18 mouse cellular contexts compared by ENCODE assay signal in the genomic region with DNA sequence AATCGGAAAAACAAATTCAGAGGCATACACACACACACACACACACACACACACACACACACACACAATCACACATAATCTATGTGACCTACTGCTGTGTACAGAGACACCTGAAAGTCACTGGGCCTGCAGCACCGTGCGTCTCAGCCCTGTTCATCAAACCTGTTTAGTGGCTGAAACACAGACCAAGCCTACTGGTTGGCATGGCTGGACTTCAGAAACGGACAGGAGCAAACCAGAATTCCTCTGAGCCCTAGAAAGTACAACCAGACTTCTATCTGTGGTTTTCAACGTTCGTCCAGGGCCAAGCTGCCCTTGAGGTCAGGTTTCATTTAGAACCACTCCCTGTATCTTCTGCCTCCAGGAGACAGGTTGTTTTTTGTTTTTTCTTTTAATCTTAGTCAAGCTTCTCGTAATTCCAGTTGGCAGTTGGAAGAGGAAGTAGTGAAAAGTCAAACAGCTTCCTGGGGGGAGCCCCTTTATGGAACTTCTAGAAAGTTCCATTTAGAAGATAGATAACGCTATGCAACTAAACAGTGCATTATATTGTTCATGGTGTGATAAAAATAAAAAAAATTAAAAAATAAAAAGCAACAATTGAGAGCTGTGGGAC. TPM values are rescaled to one million over a fixed set of nuclear protein-coding genes. Genes with fewer than 3 reads are reported as not detected.
A peak's percentile ranks its signal among the peaks of the same experiment; 100 is the strongest.
DNase-seq lines count a peak whose midpoint lies in the region; ATAC-seq lines count a peak whose summit lies in the region.
"Had no signal": no experiment of that assay in that cellular context is flagged by ENCODE, and none has a peak within 500 bp of the region (broad histone marks: within the 10 kb centered on the region; RNA-seq: fewer than 3 reads in every experiment).

No protein-coding gene starts in this region.

- no peak for ATAC-seq in intestine, embryonic 16.5 days

- peak; percentile 16 for DNase-seq in CD4-positive helper T cell, adult 2 months (ENCODE audit: low read depth, low spot score)
- peak; percentile 92 for DNase-seq in MEL-GATA-1-ER (ENCODE audit: extremely low read depth, low read depth)
- DNase-seq in gastrocnemius, adult 8-10 months (ENCODE audit: low spot score in 2 of 2), result no peak
- DNase-seq in cerebellum, adult 11 months, result no peak
- no peak for DNase-seq in retina, postnatal 1 day
- DNase-seq in gastrocnemius, adult 18-20 months (ENCODE audit: low spot score), result no peak
- DNase-seq: cerebellum, adult 2 months; heart, adult 18-20 months; spleen, adult 18-20 months; thymus, adult 18-20 months had no signal

- 47% methylated on average over 8 of the region's 8 CpGs for WGBS in intestine, embryonic 16.5 days

- H3K36me3 ChIP-seq in intestine, embryonic 16.5 days (ENCODE audit: control insufficient read depth, insufficient read depth, low read length), result no peaks in the 10 kb centered on the region
- H3K36me3 ChIP-seq in megakaryocyte, embryonic 14.5 days (replicated peaks; ENCODE audit: low read length), result peaks cover 47% of the 10 kb centered on the region
- H3K36me3 ChIP-seq: embryonic facial prominence, embryonic 13.5 days; hindbrain, embryonic 15.5 days; kidney, embryonic 15.5 days; lung, embryonic 15.5 days had no signal

- no peak overlapping the region for H3K9ac ChIP-seq in intestine, embryonic 16.5 days (ENCODE audit: low read depth, low read length)
- H3K9ac ChIP-seq: embryonic facial prominence, embryonic 13.5 days; hindbrain, embryonic 15.5 days; kidney, embryonic 15.5 days; lung, embryonic 15.5 days had no signal

- H3K4me3 ChIP-seq in intestine, embryonic 16.5 days (ENCODE audit: low read length), result peak overlapping the region; percentile 12
- H3K4me3 ChIP-seq in megakaryocyte, embryonic 14.5 days (replicated peaks), result peak overlapping the region; percentile 89
- H3K4me3 ChIP-seq: embryonic facial prominence, embryonic 13.5 days; hindbrain, embryonic 15.5 days; kidney, embryonic 15.5 days; lung, embryonic 15.5 days had no signal

- H3K9me3 ChIP-seq in intestine, embryonic 16.5 days (ENCODE audit: control insufficient read depth, low read length), result no peaks in the 10 kb centered on the region
- no peaks in the 10 kb centered on the region for H3K9me3 ChIP-seq in megakaryocyte, embryonic 14.5 days
- H3K9me3 ChIP-seq: embryonic facial prominence, embryonic 13.5 days; hindbrain, embryonic 15.5 days; kidney, embryonic 15.5 days; lung, embryonic 15.5 days had no signal

- H3K4me2 ChIP-seq in intestine, embryonic 16.5 days (ENCODE audit: low read depth, low read length), result peak overlapping the region; percentile 20; the same call in 1 of the 2 replicates
- H3K4me2 ChIP-seq: embryonic facial prominence, embryonic 13.5 days; hindbrain, embryonic 15.5 days; kidney, embryonic 15.5 days; lung, embryonic 15.5 days had no signal

- H3K4me1 ChIP-seq in intestine, embryonic 16.5 days (ENCODE audit: control insufficient read depth, insufficient read depth, low read length), result peaks cover 24% of the 10 kb centered on the region
- H3K4me1 ChIP-seq in megakaryocyte, embryonic 14.5 days, result peaks cover 98% of the 10 kb centered on the region
- H3K4me1 ChIP-seq: embryonic facial prominence, embryonic 13.5 days; hindbrain, embryonic 15.5 days; kidney, embryonic 15.5 days had no signal

- H3K27ac ChIP-seq in intestine, embryonic 16.5 days (ENCODE audit: low read length), result peak overlapping the region; percentile 92
- H3K27ac ChIP-seq: embryonic facial prominence, embryonic 13.5 days; hindbrain, embryonic 15.5 days; kidney, embryonic 15.5 days; lung, embryonic 15.5 days had no signal

- H3K27me3 ChIP-seq in intestine, embryonic 16.5 days (replicated peaks; ENCODE audit: control insufficient read depth, insufficient read depth, low read length), result no peaks in the 10 kb centered on the region
- H3K27me3 ChIP-seq in megakaryocyte, embryonic 14.5 days (replicated peaks), result no peaks in the 10 kb centered on the region
- H3K27me3 ChIP-seq: embryonic facial prominence, embryonic 13.5 days; hindbrain, embryonic 15.5 days; kidney, embryonic 15.5 days; lung, embryonic 15.5 days had no signal

RNA-seq across cellular contexts. Expression of a gene that starts 8.6 kb away (rescaled TPM):
- 358 and 407 TPM in 2 replicates for polyA plus RNA-seq in intestine, embryonic 16.5 days (2015; fragmentation: Nextera tagmentation; extraction: Ambion mirVana)
- 11.6 and 21.1 TPM in 2 replicates for polyA plus RNA-seq in megakaryocyte, embryonic 14.5 days (2012; ENCODE audit: insufficient read depth, low replicate concordance)
- total RNA-seq in gastrocnemius, adult 8-10 months (2022), result not detected
- not detected for total RNA-seq in gastrocnemius, adult 18-20 months (2021)
- total RNA-seq: heart, adult 18-20 months; layer of hippocampus, adult 18-20 months had no signal
- polyA plus RNA-seq: heart, postnatal 0 days had no signal

RNA-seq across cellular contexts. Expression of a gene that starts 44.3 kb away (rescaled TPM):
- 6.6 and 9.3 TPM in 2 replicates for polyA plus RNA-seq in intestine, embryonic 16.5 days (2015; fragmentation: Nextera tagmentation; extraction: Ambion mirVana)
- polyA plus RNA-seq in megakaryocyte, embryonic 14.5 days (2012; ENCODE audit: insufficient read depth, low replicate concordance), result 6.9 and 13.0 TPM in 2 replicates
- 100 to 1,000 TPM in 2 of 4 experiments, 10 to 100 TPM in 2; 98.7 to 124 (median 105) TPM for total RNA-seq in gastrocnemius, adult 8-10 months (2022)
- 100 to 1,000 TPM in 1 of 2 experiments, 10 to 100 TPM in 1; 94.8 to 115 TPM for total RNA-seq in gastrocnemius, adult 18-20 months (2021)

Comparison
In these comparisons a context has a peak if more than half of its experiments do, and no peak if none do; other contexts are left out.
1. DNase-seq: peak in CD4-positive helper T cell, adult 2 months (single experiment) and MEL-GATA-1-ER (single experiment); none in gastrocnemius, adult 8-10 months (0 of 2), cerebellum, adult 11 months (single experiment), retina, postnatal 1 day (single experiment) and gastrocnemius, adult 18-20 months (single experiment).